Mouse (Mus musculus) pancreas, adult 10 weeks (tissue): ENCODE results near the gene Olfr1020. TPM values are rescaled to one million over a fixed set of nuclear protein-coding genes. Genes with fewer than 3 reads are reported as not detected.

ENCODE experiments used
- polyA plus RNA-seq: library from polyadenylated mRNA; stranded (reverse); fragments of 350-450 nt; fragmentation: Illumina TruSeq; extraction: RNeasy Lipid Tissue Mini Kit (QIAGEN cat#74804); gene quantifications from one replicate; pipeline ENCODE4 v1.2.3, GENCODE M21; 2015; ENCODE audit warnings: low read depth, low replicate concordance; ENCODE audit not compliant: insufficient read depth

Gene Olfr1020
- polyA plus RNA-seq: not detected

DNA sequence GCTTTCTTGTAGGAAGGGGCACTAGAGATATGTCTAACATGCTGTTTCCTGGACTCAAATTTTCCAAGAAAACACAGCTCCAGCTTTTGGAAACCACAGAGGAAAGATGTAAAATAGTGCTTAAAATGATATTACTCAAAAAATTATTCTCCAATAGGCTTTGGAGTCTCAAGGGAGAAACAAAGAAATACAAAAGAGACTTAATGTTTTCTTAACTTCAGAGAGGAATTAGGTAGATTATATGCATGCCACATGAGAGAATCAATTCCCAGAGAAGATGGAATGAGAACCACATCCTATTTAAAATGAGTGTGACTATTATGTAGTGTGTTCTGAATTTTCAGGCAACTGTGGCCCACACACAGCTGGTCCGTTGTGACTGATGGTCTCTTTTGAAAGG, at the start of gene Olfr1020:
Gene Olfr1020 (plus strand): TSS at position 301 of the 400 bp plus-strand sequence.

GRCm38 (mm10) chr2:85802444-85802843, 44.4 kb upstream of the Olfr1020 start, which contains the start of gene Olfr1016:
Gene Olfr1016, minus strand, starts transcription at chr2:85802544.

DNA sequence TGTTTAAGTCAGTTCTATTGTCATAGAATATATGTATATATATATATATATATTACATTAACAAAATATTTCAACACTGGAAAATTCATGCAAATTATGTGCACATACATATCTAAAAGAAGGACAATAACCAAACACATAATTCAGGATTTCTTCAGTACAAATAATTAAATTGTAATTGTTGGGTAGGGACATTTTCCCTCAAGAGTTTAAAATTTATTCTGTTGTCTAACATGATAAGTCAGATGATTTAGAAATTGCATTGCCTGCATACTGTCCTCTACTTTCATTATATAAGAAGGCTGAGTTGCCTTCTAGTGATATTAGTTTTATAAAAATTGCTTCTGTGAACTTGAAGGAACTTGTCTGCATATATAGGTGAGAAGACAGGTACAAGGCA, 28.7 kb upstream of the Olfr1020 start, which contains the start of gene Olfr1018:
Gene Olfr1018 (plus strand): TSS at position 301 of the 400 bp plus-strand sequence.

GRCm38 (mm10) chr2:85845383-85845782, 1.4 kb upstream of the Olfr1020 start, which contains the start of gene Olfr1019:
Gene Olfr1019, minus strand, starts transcription at chr2:85845483.

DNA sequence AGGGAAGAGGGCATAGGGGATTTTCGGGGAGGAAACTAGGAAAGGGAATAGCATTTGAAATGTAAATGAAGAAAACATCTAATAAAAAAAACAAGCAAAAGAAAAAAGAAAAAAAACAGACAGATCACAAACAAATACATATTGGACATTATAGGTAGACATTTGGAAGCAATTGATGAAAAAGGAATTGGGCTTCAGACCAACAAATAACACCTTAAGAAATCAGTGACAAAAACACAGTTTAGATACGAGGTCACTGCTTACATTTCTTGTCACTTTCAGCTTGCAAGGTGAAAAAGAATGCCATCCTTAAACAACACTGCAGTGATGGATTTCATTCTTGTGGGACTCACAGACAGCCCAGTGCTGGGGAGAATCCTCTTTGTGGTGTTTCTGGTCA, 21.5 kb downstream of the Olfr1020 start, which contains the start of gene Olfr1022:
Gene Olfr1022 (plus strand): TSS at position 301 of the 400 bp plus-strand sequence.

DNA sequence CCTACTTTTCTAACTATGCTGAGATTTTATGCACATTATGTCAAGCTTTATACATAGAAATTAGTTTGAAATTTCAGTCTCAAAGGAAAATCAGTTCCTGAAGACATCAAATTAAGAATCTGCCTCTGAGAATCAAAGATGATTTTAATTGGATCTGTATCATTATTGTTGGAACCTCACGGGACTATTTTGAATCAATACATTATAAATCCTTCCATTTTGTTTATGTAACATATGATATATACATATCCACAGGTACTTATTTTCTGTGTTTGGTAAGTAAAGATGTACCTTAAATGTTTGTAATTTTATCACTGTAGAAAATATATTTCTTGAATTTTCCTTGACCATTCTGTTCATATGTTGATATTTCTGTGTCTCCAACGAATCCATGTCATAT, 38.5 kb downstream of the Olfr1020 start, which contains the start of gene Olfr1023:
Gene Olfr1023 (plus strand): TSS at position 301 of the 400 bp plus-strand sequence.

Other genes starting within 250 kb of the Olfr1020 start
- not detected for gene Olfr1000, start 235.1 kb upstream of the Olfr1020 start, polyA plus RNA-seq
- not detected for gene Olfr1002, start 196.3 kb upstream of the Olfr1020 start, polyA plus RNA-seq
- gene Olfr154, start 182.6 kb upstream of the Olfr1020 start, polyA plus RNA-seq: not detected
- not detected for gene Olfr1006, start 168.3 kb upstream of the Olfr1020 start, polyA plus RNA-seq
- gene Olfr1008, start 157.6 kb upstream of the Olfr1020 start, polyA plus RNA-seq: not detected
- gene Olfr1009, start 131.6 kb upstream of the Olfr1020 start, polyA plus RNA-seq: not detected
- not detected for gene Olfr1012, start 84.3 kb upstream of the Olfr1020 start, polyA plus RNA-seq
- not detected for gene Olfr1013, start 79.9 kb upstream of the Olfr1020 start, polyA plus RNA-seq
- not detected for gene Olfr1014, start 74.3 kb upstream of the Olfr1020 start, polyA plus RNA-seq
- gene Olfr1015, start 65.0 kb upstream of the Olfr1020 start, polyA plus RNA-seq: not detected
- not detected for gene Olfr1016, start 44.5 kb upstream of the Olfr1020 start, polyA plus RNA-seq
- gene Olfr1018, start 28.6 kb upstream of the Olfr1020 start, polyA plus RNA-seq: not detected
- gene Olfr1019, start 1.5 kb upstream of the Olfr1020 start, polyA plus RNA-seq: not detected
- not detected for gene Olfr1022, start 21.6 kb downstream of the Olfr1020 start, polyA plus RNA-seq
- not detected for gene Olfr1023, start 38.6 kb downstream of the Olfr1020 start, polyA plus RNA-seq
- gene Olfr1024, start 58.0 kb downstream of the Olfr1020 start, polyA plus RNA-seq: not detected
- gene Olfr1025-ps1, start 68.2 kb downstream of the Olfr1020 start, polyA plus RNA-seq: not detected
- gene Olfr1026, start 74.5 kb downstream of the Olfr1020 start, polyA plus RNA-seq: not detected
- gene Olfr1028, start 103.4 kb downstream of the Olfr1020 start, polyA plus RNA-seq: not detected
- not detected for gene Olfr1029, start 126.9 kb downstream of the Olfr1020 start, polyA plus RNA-seq
- gene Olfr1030, start 132.2 kb downstream of the Olfr1020 start, polyA plus RNA-seq: not detected
- gene Olfr1031, start 143.3 kb downstream of the Olfr1020 start, polyA plus RNA-seq: not detected
- not detected for gene Olfr1032, start 158.5 kb downstream of the Olfr1020 start, polyA plus RNA-seq
- gene Olfr1033, start 173.6 kb downstream of the Olfr1020 start, polyA plus RNA-seq: 0.72 TPM
- 0.17 TPM for gene Olfr1034, start 198.8 kb downstream of the Olfr1020 start, polyA plus RNA-seq
- gene Olfr1036, start 227.0 kb downstream of the Olfr1020 start, polyA plus RNA-seq: not detected
- not detected for gene Olfr1037, start 240.4 kb downstream of the Olfr1020 start, polyA plus RNA-seq